Mouse (Mus musculus): ENCODE data around the gene Tulp3. TPM values are rescaled to one million over a fixed set of nuclear protein-coding genes. Genes with fewer than 3 reads are reported as not detected.
A peak's percentile ranks its signal among the peaks of the same experiment; 100 is the strongest.
"Not testable (repeated sequence)": the region's sequence is repeated elsewhere in the genome, so short reads cannot be mapped to it uniquely, and the experiment has no call there.

Gene Tulp3
- polyA plus RNA-seq, 1 experiment from 2014 or later, result 16.1 TPM

DNA sequence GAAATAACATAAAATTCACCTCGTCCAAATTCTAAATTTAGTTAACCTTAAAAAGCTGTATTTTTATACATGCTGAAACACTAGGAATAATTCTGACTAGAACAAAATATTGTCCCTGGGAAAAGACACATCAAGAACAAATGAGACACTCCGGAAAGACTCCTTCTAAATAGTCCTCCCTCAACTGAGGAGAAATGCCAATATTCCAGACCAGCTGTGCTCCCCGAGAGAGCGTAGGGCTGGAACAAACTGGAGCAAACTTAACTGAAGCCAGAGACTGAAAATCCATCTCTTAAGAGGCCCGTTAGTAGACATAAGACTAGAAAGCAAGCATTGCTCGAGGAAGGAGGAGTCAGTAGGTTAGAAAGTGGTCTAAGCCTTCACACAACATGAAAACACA is 8.9 kb downstream of the Tulp3 start:
- WGBS, result 91% methylated on average over 6 of the region's 6 CpGs
- Histone ChIP-seq H3K27ac (no peak overlapping the region), H3K9me3 (no peaks in the 10 kb centered on the region), H3K4me1 (peaks cover 7% of the 10 kb centered on the region; the same call in 1 of the 2 replicates), H3K4me3 (no peak overlapping the region), H3K27me3 (ENCODE audit: insufficient read depth, poor library complexity, severe bottlenecking) (no peaks in the 10 kb centered on the region), H3K36me3 (peaks cover 17% of the 10 kb centered on the region)
- DNase-seq (ENCODE audit: low spot score), result no peak

DNA sequence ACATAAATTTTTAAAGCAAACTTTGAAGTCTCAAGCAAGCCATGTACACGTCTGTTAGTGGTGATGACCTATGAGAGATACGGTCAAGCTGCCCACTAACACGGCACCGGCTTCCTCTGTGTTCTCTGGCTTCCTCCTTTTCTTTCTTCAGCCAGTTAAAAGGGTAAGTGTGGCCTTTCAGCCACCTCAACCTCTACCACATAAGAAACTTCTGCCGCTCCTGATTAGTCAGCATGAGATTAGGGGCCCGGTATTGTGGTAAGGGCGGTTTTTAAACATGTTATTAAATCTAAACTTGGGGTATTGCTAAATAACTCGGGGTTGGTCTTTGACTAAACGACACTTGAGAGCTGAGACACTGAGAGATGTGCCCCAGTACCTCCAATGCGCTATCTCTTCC is 10.0 kb downstream of the Tulp3 start:
- Histone ChIP-seq H3K4me3 (no peak overlapping the region), H3K27ac (no peak overlapping the region), H3K4me1 (peaks cover 7% of the 10 kb centered on the region; the same call in 1 of the 2 replicates), H3K27me3 (ENCODE audit: insufficient read depth, poor library complexity, severe bottlenecking) (no peaks in the 10 kb centered on the region), H3K9me3 (no peaks in the 10 kb centered on the region), H3K36me3 (peaks cover 11% of the 10 kb centered on the region)
- DNase-seq (ENCODE audit: low spot score), result no peak
- 88% methylated on average over 10 of the region's 10 CpGs for WGBS

DNA sequence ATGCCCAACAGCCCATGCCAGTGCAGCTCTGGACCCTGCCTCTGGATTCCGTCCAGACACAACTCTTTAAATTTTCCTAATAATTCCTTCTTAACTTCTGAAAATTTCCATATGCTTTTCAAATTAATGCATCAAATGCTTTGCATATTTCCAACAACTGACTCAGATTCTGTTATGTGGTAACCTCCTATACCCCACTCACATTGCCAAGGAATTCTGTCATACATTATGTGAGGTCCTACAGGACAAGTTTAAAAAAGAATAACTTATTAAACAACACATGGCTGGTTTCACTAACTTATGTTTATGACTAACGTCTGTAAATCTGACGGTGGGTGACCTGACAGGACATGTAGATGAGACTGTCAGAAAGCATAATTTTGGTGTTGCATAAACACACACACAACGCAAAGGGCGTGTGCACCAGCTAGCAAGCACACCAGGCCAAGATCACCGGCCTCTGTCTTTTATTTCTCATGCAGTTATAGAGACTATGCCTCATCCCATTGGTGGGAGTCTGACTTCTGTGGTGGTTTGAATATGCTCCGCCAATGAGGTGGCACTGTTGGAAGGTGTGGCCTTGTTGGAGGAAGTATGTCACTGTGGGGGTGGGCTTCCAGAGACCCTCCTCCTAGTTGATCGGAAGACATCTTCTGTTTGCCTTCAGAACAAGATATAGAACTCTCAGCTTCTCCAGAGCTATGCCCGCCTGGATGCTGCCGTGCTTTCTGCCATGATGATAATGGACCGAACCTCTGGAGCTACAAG is 13.5 kb downstream of the Tulp3 start:
- DNase-seq (ENCODE audit: low spot score), result no peak
- WGBS, result 93% methylated on average over 11 of the region's 11 CpGs
- Histone ChIP-seq H3K4me1 (peaks cover 20% of the 10 kb centered on the region), H3K9me3 (no peaks in the 10 kb centered on the region), H3K4me3 (no peak overlapping the region), H3K36me3 (peaks cover 12% of the 10 kb centered on the region), H3K27ac (no peak overlapping the region), H3K27me3 (ENCODE audit: insufficient read depth, poor library complexity, severe bottlenecking) (no peaks in the 10 kb centered on the region)

DNA sequence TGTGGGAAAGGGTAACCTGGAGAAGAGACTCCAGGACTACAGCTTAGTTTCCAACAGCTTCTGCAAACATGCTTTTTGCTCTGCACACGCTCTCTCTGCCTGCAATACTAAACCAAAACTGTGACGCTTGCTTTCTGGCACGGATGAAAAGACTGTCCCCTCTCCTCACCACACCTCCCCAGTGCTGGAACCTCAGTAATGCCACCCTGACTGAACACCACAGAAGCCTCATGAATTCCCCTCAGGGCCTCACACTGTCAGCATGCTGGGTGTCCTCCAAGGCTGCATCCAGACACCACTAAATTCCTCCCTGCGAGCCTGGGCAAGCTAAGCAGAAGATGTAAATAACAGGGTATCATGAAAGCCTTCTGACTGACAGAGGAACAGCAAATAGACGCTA is 16.8 kb downstream of the Tulp3 start:
- Histone ChIP-seq H3K27me3 (ENCODE audit: insufficient read depth, poor library complexity, severe bottlenecking) (no peaks in the 10 kb centered on the region), H3K36me3 (peaks cover 22% of the 10 kb centered on the region), H3K9me3 (no peaks in the 10 kb centered on the region), H3K27ac (0 out of 2 replicates have a peak overlapping the region, but pooled peaks have one; percentile 22), H3K4me1 (peaks cover 31% of the 10 kb centered on the region), H3K4me3 (no peak overlapping the region)
- no peak for DNase-seq (ENCODE audit: low spot score)
- 53% methylated on average over 5 of the region's 5 CpGs for WGBS

DNA sequence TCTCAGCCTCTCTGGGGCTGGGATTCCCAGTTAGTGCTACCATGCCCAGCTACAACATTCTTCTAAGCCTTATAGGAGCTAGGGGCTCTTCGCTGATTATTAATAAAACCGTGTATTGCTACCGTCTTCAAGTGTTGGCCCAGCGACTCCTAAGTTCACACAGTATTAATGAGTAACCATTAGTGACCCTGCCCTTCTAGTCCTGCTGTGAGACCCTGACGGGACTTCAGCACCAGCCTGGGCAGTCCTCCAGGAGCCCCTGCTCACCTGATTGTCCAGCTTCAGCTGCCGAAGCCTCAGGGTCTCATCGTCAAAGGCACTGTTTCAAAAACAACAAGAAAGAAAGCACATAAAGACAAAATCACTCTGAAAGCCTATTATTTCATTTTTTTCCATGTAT is 18.2 kb downstream of the Tulp3 start:
- H3K27me3 ChIP-seq (ENCODE audit: insufficient read depth, poor library complexity, severe bottlenecking), result no peaks in the 10 kb centered on the region
- no peak for DNase-seq (ENCODE audit: low spot score)
- H3K36me3 ChIP-seq, result peaks cover 30% of the 10 kb centered on the region
- H3K4me3 ChIP-seq, result no peak overlapping the region
- peaks cover 26% of the 10 kb centered on the region for H3K4me1 ChIP-seq
- 85% methylated on average over 7 of the region's 7 CpGs for WGBS
- H3K9me3 ChIP-seq, result no peaks in the 10 kb centered on the region
- H3K27ac ChIP-seq, result no peak overlapping the region

DNA sequence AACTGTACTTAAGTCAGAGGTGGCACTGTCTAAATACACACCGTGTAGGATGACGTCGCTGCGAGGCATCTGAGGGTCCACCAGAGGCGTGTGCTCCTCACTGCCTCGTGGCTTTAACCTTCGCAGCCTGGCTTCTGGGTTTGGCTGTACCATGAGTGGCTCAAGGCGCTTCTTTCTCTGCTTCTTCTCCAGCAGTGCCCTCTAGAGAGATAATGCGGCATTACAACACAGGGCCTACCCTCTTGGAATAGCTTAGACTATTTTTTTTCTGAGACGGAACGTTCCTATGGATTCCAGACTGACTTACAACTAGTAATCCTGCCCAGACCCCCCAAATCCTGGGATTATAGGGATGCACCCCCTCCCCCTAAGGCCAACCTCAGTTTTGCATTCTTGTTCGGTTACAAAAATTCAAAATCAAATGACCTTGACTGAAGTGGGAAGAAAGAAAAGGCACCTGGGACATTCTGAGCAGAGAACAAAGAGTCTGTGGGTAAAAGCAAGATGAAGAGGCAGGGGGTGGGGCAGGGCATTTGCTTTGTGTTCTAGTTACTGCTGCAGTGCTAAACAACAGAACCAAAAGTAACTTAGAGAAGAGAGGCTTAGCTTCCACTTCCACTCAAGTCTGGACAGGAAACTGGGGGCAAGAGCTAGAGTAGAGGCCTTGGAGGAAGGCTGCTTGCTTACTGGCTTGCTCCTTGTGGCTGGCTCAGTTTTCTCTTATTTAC is 21.1 kb downstream of the Tulp3 start:
- no peaks in the 10 kb centered on the region for H3K27me3 ChIP-seq (ENCODE audit: insufficient read depth, poor library complexity, severe bottlenecking)
- no peak overlapping the region for H3K4me3 ChIP-seq
- peaks cover 9% of the 10 kb centered on the region; the same call in 1 of the 2 replicates for H3K9me3 ChIP-seq
- H3K4me1 ChIP-seq, result peaks cover 22% of the 10 kb centered on the region
- peaks cover 48% of the 10 kb centered on the region for H3K36me3 ChIP-seq
- WGBS, result 27% methylated on average over 12 of the region's 12 CpGs
- peak; percentile 86 for DNase-seq (ENCODE audit: low spot score)
- peak overlapping the region; percentile 62 for H3K27ac ChIP-seq

DNA sequence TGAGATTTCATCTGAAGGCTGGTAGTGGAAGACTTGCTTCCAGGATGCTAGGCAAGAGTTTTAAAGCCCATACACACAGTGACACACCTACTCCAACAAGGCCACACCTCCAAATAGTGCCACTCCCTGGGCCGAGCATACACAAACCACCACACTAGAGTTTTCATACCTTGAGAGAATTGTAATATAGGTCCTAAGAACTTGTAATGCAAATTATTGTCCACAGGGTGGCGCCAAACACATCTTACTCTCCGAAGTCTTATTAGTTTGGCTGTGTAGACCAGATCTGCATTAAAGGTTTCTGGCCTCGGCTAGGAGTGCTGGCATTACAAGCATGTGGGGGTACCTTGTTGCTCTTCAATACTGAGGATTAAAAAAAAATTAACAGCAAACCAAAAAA is 37.3 kb downstream of the Tulp3 start:
- Histone ChIP-seq H3K36me3 (peaks cover 25% of the 10 kb centered on the region), H3K27me3 (ENCODE audit: insufficient read depth, poor library complexity, severe bottlenecking) (no peaks in the 10 kb centered on the region), H3K4me1 (no peaks in the 10 kb centered on the region), H3K9me3 (no peaks in the 10 kb centered on the region), H3K4me3 (no peak overlapping the region), H3K27ac (no peak overlapping the region)
- peak; percentile 76 for DNase-seq (ENCODE audit: low spot score)
- WGBS, result 14% methylated on average over 4 of the region's 4 CpGs

DNA sequence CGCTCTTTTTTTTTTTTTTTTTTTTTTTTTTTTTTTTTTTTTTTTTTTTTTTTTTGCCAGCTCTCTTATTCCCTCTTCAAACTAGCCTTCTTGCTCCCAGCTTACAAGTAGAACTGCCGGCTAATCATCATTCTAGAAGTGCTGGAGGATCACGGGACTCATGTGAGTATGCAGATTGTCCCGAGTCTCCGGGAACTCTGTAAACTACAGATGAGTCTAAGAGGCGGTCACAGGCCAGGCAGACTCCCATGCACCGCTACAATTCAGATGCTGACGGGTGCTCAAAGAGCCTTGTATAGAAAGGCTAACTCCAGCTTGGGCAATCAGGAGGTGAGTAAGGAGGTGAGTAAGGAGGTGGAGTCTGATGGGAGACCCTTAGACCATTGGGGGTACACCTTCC is 40.1 kb downstream of the Tulp3 start:
- Histone ChIP-seq H3K4me3 (no peak overlapping the region), H3K27ac (no peak overlapping the region), H3K27me3 (ENCODE audit: insufficient read depth, poor library complexity, severe bottlenecking) (no peaks in the 10 kb centered on the region), H3K9me3 (no peaks in the 10 kb centered on the region), H3K36me3 (no peaks in the 10 kb centered on the region), H3K4me1 (no peaks in the 10 kb centered on the region)
- DNase-seq (ENCODE audit: low spot score), result no peak
- WGBS, result 75% methylated on average over 8 of the region's 8 CpGs

DNA sequence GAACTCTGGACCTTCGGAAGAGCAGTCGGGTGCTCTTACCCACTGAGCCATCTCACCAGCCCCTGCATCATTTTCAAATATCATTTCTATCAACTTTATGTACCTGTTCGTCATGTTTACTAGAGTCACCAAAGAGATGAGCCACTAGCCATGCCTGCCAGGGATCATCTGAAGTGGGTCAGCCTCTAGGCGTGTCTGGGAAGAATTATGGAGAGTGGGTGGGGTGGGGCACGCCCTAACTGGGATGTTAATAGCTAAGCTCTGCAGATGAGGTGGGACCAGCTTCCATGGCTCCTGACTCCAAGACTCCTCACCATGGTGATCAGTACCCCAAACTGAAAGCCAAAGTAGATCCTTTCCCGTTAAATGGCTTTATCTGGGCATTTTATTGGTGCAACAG is 40.9 kb downstream of the Tulp3 start:
- H3K4me3 ChIP-seq, result no peak overlapping the region
- peak; percentile 64 for DNase-seq (ENCODE audit: low spot score)
- H3K27ac ChIP-seq, result no peak overlapping the region
- no peaks in the 10 kb centered on the region for H3K36me3 ChIP-seq
- H3K4me1 ChIP-seq, result no peaks in the 10 kb centered on the region
- no peaks in the 10 kb centered on the region for H3K9me3 ChIP-seq
- 77% methylated on average over 6 of the region's 6 CpGs for WGBS
- H3K27me3 ChIP-seq (ENCODE audit: insufficient read depth, poor library complexity, severe bottlenecking), result no peaks in the 10 kb centered on the region

DNA sequence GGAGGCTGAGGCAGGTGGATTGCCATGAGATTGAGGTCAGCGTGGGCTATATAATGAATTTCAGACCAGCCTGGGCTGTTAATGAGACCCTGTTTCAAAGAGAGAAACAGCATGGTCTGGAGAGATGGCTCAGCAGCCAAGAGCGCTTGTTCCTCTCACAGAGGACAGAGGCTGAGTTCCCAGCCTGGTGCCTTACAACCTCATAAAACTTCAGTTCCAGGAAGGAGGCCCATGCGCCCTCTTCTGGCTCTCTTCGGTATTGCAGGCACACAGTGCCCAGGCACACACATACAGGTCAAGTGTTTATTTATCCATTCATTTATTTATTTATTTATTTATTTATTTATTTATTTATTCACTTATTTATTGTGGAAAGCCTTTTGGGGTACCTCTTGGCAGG is 47.3 kb downstream of the Tulp3 start:
- Histone ChIP-seq H3K27me3 (ENCODE audit: insufficient read depth, poor library complexity, severe bottlenecking) (0 out of 2 replicates have a peak, but pooled peaks cover 6% of the 10 kb centered on the region), H3K4me3 (no peak overlapping the region), H3K27ac (no peak overlapping the region), H3K9me3 (no peaks in the 10 kb centered on the region), H3K4me1 (no peaks in the 10 kb centered on the region), H3K36me3 (no peaks in the 10 kb centered on the region)
- 29% methylated on average over 4 of the region's 4 CpGs for WGBS
- DNase-seq (ENCODE audit: low spot score), result peak; percentile 84

DNA sequence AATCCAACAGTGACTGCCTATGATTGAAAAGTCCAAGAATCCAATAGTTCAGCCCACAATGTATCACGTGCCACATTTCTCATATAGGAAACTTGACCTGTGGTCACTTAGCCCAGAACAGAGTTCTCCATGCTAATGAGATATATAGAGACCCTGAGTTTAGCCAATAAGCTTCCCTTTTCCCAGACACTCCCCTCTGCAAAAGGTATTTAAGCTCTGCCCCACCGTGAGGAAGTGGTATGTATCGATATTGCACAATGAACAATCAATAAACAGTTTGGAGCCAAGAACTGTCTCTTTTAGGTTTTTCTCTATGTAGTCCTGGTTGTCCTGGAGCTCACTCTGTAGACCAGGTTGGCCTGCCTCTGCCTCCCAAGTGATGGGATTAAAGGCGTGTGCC is 50.9 kb downstream of the Tulp3 start:
- Histone ChIP-seq H3K27me3 (ENCODE audit: insufficient read depth, poor library complexity, severe bottlenecking) (0 out of 2 replicates have a peak, but pooled peaks cover 8% of the 10 kb centered on the region), H3K4me1 (peaks cover 11% of the 10 kb centered on the region; the same call in 1 of the 2 replicates), H3K4me3 (no peak overlapping the region), H3K36me3 (no peaks in the 10 kb centered on the region), H3K27ac (no peak overlapping the region), H3K9me3 (no peaks in the 10 kb centered on the region)
- DNase-seq (ENCODE audit: low spot score), result no peak
- WGBS, result 68% methylated on average over 4 of the region's 4 CpGs

DNA sequence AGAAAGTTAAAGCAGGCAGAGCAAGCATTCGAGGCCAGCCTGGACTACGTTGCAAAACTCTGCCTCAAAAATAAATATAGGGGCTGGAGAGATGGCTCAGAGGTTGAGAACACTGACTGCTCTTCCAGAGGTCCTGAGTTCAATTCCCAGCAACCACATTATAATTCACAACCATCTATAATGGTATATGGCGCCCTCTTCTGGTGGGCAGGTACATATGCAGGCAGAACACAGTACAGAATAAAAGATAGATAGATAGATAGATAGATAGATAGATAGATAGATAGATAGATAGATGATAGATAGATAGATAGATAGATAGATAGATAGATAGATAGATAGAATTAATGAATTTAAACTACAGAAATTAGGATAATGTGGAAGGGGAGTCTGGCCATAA is 53.0 kb downstream of the Tulp3 start:
- not testable (repeated sequence) for H3K4me3 ChIP-seq; H3K27ac ChIP-seq; H3K36me3 ChIP-seq; H3K9me3 ChIP-seq; DNase-seq (ENCODE audit: low spot score)
- H3K4me1 ChIP-seq, result peaks cover 31% of the 10 kb centered on the region
- H3K27me3 ChIP-seq (ENCODE audit: insufficient read depth, poor library complexity, severe bottlenecking), result peaks cover 30% of the 10 kb centered on the region
- 71% methylated on average over 3 of the region's 3 CpGs for WGBS

DNA sequence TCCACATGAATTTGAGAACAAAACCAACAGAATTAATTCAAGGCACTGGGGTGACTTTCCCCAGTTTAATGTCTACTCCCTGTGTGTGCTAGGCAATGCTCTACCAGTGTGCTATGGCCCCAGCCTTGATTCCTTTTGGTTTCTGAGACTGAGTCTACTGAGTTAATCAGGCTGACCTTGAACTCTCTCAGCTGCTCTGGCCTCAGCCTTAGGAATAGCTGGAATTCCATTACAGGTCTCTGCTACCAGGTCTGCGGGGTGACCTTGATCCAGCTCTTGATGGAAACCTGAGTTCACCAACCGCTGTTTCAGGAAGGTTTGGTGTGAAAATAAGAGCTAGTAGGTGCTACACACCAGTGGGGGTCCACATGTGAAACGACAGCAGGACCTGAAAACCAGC is 53.8 kb downstream of the Tulp3 start:
- H3K36me3 ChIP-seq, result no peaks in the 10 kb centered on the region
- H3K27me3 ChIP-seq (ENCODE audit: insufficient read depth, poor library complexity, severe bottlenecking), result peaks cover 30% of the 10 kb centered on the region
- no peaks in the 10 kb centered on the region for H3K9me3 ChIP-seq
- WGBS, result 69% methylated on average over 3 of the region's 3 CpGs
- no peak overlapping the region for H3K27ac ChIP-seq
- peaks cover 35% of the 10 kb centered on the region for H3K4me1 ChIP-seq
- H3K4me3 ChIP-seq, result no peak overlapping the region
- DNase-seq (ENCODE audit: low spot score), result no peak

Measured in heart, embryonic 10.5 days (tissue).